Mouse (Mus musculus) neutrophil, adult 65 days (primary cell): ENCODE measurements around the gene Bcl7a. TPM values are rescaled to one million over a fixed set of nuclear protein-coding genes. Genes with fewer than 3 reads are reported as not detected.

Experiments used
- total RNA-seq: library from RNA; stranded (reverse); gene quantifications from 2 replicates; pipeline ENCODE4 v1.2.4, GENCODE M21; 2023

The Bcl7a gene
- 3.8 and 6.1 TPM in 2 replicates for total RNA-seq

DNA sequence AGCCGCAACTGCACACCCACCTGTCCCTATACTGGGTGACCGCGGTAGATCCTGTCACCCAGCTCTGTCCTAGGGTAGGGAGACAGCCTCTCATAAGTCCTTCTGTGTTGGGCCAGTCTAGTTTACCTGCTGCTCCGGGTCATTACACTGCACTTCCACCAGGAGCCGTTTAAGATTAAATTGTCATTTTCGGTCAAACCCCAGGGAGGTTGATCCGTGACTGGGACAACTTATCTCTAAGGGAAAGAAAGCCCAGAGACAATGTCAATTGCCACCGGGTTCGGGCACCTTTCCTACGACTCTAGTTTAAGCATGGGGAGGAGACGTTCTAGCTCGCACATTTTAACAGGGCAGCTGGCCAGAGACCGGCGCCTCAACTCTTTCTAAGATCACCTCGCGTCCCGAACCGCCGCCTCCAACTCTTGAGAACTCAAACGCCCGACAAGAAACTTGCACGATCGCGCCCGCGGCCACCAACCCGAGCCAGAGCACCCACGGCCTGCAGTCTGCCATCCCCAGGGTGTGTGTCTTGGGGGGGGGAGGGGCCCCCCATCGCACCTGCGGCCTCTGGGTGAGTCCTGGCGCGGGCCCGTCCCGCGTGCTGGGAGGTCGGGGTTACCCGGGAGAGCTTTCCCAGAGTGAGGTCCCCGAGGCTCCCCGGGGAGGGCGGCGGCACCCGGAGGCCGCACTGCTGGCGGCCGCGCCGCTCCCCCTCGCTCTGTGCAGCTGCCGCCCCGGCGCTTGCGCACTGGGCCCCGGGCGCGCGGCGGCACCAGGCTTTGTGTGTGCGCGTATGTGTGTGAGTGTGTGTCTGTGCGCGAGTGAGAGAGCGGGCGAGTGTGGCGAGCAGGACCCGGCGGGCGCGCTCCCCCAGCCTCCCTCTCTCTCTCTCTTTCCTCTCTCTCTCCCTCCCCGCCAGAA is at the start of gene Bcl7a:
TSS of gene Bcl7a (plus strand) at position 128 of the 921 bp plus-strand sequence.

DNA sequence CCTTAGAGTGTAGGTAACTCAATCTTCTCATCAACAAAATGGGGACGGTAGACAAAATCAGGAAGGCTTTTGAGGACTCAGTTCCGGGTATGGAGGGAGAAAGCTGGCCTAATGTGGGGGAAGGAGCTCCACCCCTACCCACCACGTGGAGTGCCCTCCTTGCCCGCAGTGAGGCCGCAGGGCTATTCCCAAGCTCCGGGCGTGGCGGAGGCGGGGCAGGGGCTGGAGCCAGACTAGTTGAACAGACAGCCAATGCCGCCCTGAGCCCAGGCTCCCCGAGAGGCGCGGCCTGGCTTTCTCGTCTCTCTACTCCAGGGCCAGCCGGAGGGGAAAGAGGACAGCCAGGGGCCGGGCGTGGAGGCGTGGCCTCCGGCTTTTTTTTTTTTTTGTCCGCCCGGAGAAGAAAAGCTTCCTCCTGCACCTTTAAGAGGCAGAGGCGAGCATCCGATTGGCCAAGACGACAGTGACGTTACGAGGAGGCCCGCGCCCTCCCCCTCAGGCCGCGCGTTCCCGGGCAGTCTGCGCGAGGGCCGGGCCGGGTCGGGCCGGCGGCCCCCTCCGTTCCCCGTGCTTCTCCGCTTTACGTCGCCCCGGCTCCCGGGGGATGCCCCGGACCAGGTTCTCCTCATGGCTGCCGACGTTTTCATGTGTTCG is 50.8 kb downstream of the Bcl7a start, which contains the start of gene Mlxip:
TSS of gene Mlxip (plus strand) at position 496 of the 654 bp plus-strand sequence.

Other genes with a start within 250 kb of the Bcl7a start
- gene Rhof, start 211.1 kb upstream of the Bcl7a start, total RNA-seq: 15.2 and 17.6 TPM in 2 replicates
- 65.5 and 78.3 TPM in 2 replicates for gene Setd1b, start 201.6 kb upstream of the Bcl7a start, total RNA-seq
- 12.8 and 16.4 TPM in 2 replicates for gene Psmd9, start 174.4 kb upstream of the Bcl7a start, total RNA-seq
- gene Hpd, start 161.1 kb upstream of the Bcl7a start, total RNA-seq: not detected in 2 replicates
- 0.20 and 0.22 TPM in 2 replicates for gene Wdr66, start 91.7 kb upstream of the Bcl7a start, total RNA-seq
- gene Mlxip, start 51.0 kb downstream of the Bcl7a start, total RNA-seq: 40.6 and 61.0 TPM in 2 replicates
- gene Lrrc43, start 145.5 kb downstream of the Bcl7a start, total RNA-seq: 0.18 TPM in 1 of 2 replicates, not detected in the other
- not detected in 2 replicates for gene Il31, start 145.7 kb downstream of the Bcl7a start, total RNA-seq
- not detected in 2 replicates for gene B3gnt4, start 166.6 kb downstream of the Bcl7a start, total RNA-seq
- 39.7 and 47.5 TPM in 2 replicates for gene Diablo, start 180.3 kb downstream of the Bcl7a start, total RNA-seq
- gene Gm49027, start 181.7 kb downstream of the Bcl7a start, total RNA-seq: 2.2 and 6.1 TPM in 2 replicates
- gene Vps33a, start 229.2 kb downstream of the Bcl7a start, total RNA-seq: 38.0 and 56.0 TPM in 2 replicates